Mouse (Mus musculus) B cell, adult 2 months (primary cell): Measurements from ENCODE around the gene Glyr1.

Experiments
- DNase-seq, 2 experiments: peaks; one replicate each; pipeline ENCODE4 v3.0.0; 2022

Gene Glyr1

GRCm38 (mm10) chr16:5049774-5050234 lies at the start of gene Glyr1, which contains the start of gene Ubn1:
Glyr1 (minus strand) TSS chr16:5049863.
Ubn1 (plus strand) TSS chr16:5050057.
- peak; percentile 98 to 99 for DNase-seq

GRCm38 (mm10) chr16:5096504-5096903 lies 46.8 kb upstream of the Glyr1 start:
- DNase-seq: no peak

- DNase-seq: peak in 1 of 2 experiments; percentile 8
Observed at GRCm38 (mm10) chr16:5093285-5093684, 43.6 kb upstream of the Glyr1 start.

GRCm38 (mm10) chr16:5089021-5089420 lies 39.4 kb upstream of the Glyr1 start:
- no peak for DNase-seq

- DNase-seq: no peak
Observed at GRCm38 (mm10) chr16:5086179-5086578, 36.5 kb upstream of the Glyr1 start.

GRCm38 (mm10) chr16:5085196-5085595 lies 35.5 kb upstream of the Glyr1 start:
- DNase-seq: no peak

GRCm38 (mm10) chr16:5074341-5074740 lies 24.7 kb upstream of the Glyr1 start:
- DNase-seq: no peak

- DNase-seq: no peak
Observed at GRCm38 (mm10) chr16:5071974-5072373, 22.3 kb upstream of the Glyr1 start.

GRCm38 (mm10) chr16:5070321-5070720 lies 20.7 kb upstream of the Glyr1 start:
- no peak for DNase-seq

- no peak for DNase-seq
Observed at GRCm38 (mm10) chr16:5063472-5063871, 13.8 kb upstream of the Glyr1 start.

- peak; percentile 17 to 26 for DNase-seq
Observed at GRCm38 (mm10) chr16:5058114-5058513, 8.5 kb upstream of the Glyr1 start.

GRCm38 (mm10) chr16:5050251-5051110 lies 818 bp upstream of the Glyr1 start:
- peak; percentile 62 to 71 for DNase-seq

- DNase-seq: no peak
Observed at GRCm38 (mm10) chr16:5049182-5049773, 385 bp downstream of the Glyr1 start.

- DNase-seq: no peak
Observed at GRCm38 (mm10) chr16:5045322-5045721, 4.3 kb downstream of the Glyr1 start.

GRCm38 (mm10) chr16:5036649-5037234 lies 12.9 kb downstream of the Glyr1 start:
- no peak for DNase-seq

GRCm38 (mm10) chr16:5035591-5035990 lies 14.1 kb downstream of the Glyr1 start:
- DNase-seq: no peak

- DNase-seq: peak; percentile 22 to 28
Observed at GRCm38 (mm10) chr16:5029847-5030246, 19.8 kb downstream of the Glyr1 start.

- no peak for DNase-seq
Observed at GRCm38 (mm10) chr16:5024021-5024420, 25.6 kb downstream of the Glyr1 start.

- no peak for DNase-seq
Observed at GRCm38 (mm10) chr16:5014578-5014977, 35.1 kb downstream of the Glyr1 start.

GRCm38 (mm10) chr16:5013054-5013838 lies 36.4 kb downstream of the Glyr1 start, which contains the start of gene Rogdi:
Rogdi (minus strand) TSS chr16:5013553.
- peak; percentile 93 to 94 for DNase-seq

GRCm38 (mm10) chr16:5012036-5013005 lies 37.3 kb downstream of the Glyr1 start:
- peak; percentile 16 to 17 for DNase-seq
